Mouse (Mus musculus) heart, postnatal 36 days (tissue): Measurements from ENCODE around the gene Ano1. TPM values are rescaled to one million over a fixed set of nuclear protein-coding genes. Genes with fewer than 3 reads are reported as not detected.

Source experiments
- DNase-seq, 2 experiments: peaks; one replicate each; pipeline ENCODE4 v3.0.0; 2021 to 2022
- intact Hi-C: fragments of 180-260 bp; cut with DNase I; formaldehyde crosslinking; loops from one replicate; pipeline ENCODE4 v1.15.1; 2025
- total RNA-seq, 2 experiments: library from RNA; stranded (reverse); gene quantifications; 2 replicates each; pipeline ENCODE4 v1.2.3; 2021

Ano1 gene
- total RNA-seq, 2 experiments from 2014 or later, result 10.5 to 11.3 TPM

DNA sequence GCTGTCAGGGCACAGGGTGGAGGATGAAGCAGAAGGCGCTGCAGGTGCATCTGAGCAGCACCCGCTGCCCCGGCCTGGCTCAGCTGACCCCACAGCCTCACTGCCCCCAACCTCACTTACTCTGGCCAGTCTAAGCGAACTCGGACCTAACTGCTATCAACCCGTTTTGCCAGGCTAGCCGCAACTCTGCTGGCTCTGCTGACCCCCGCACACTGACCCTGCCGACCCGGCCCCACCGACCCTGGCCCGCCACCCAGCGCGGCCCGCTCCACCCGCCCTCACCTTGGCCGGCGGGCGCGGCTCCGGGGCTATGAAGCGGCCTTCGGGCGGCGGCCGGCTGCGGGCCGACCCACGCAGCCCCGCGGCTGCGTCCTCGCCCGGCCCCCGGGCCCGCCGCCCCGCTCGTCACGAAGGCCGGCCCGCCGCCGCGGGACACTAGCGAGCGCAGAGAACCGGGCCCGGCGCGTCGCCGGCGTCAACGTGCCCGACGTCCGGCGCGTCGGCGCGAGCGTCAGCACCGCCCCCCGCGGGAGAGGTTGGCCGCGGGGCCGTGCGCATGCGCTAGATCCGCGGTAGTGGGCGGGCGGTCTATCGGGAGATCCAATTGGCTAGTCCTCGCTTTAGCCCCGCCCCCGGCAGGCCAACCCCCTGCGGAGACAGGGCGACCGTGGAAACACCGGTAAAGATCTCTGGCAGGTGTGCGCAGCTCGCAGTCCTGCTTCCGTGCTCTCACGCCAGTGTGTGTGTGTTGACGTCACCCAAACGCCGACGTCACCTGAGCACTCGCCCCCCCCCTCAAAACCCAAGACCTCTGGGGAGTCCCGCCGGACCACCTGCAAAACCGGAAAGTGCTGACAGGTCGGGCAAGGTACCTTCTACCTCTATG, 198.3 kb downstream of the Ano1 start, which contains the start of gene Ppfia1:
Ppfia1 (minus strand) TSS at position 493 of the 886 bp plus-strand sequence.
- intact Hi-C loops, result loop anchor here (2.0 kb wide), 1 partner anchor 27 kb away; no protein-coding TSS in a partner anchor
- DNase-seq, result peak; percentile 98

DNA sequence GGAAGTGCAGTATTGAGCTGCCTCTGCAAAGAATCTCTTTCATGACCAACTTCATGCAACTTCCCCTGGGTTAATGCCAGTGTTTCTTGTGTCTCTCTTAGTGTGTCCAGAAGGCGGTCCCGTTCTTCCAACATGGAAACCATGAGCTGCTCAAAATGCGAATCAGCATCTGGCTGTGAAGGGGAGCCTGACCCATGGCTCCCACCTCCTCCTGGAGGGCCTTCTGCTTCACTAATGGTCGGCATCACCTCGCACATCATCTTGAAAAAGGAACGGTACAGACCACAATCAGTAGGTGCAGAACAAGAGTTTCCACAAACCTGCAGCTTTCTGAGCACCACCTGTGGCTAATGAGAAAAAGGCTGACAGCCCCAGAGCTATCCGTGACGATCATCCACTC, 199.5 kb downstream of the Ano1 start:
- no peak for DNase-seq
- intact Hi-C loops, result loop anchor here (2.0 kb wide), 1 partner anchor 29 kb away; no protein-coding TSS in a partner anchor

DNA sequence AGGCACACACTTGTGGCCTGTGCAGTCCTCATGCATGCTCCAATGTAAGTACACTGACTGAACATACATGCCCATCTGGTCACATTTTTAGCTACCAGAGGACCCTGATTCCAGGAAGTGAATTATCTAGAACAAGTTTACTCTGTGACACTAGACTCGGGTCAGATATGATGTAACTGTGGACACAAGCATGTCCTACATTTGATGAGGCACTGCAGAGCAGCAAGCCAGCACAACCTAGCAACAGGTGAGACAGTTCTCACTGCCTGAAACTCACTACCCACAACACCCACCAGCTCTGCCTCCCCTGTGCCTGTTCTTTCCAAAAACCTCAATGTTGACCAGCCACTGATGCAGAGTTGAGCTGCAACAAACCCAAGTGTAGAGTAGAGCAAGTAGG, 201.0 kb downstream of the Ano1 start:
- no peak for DNase-seq
- intact Hi-C loops, result no loop called here

DNA sequence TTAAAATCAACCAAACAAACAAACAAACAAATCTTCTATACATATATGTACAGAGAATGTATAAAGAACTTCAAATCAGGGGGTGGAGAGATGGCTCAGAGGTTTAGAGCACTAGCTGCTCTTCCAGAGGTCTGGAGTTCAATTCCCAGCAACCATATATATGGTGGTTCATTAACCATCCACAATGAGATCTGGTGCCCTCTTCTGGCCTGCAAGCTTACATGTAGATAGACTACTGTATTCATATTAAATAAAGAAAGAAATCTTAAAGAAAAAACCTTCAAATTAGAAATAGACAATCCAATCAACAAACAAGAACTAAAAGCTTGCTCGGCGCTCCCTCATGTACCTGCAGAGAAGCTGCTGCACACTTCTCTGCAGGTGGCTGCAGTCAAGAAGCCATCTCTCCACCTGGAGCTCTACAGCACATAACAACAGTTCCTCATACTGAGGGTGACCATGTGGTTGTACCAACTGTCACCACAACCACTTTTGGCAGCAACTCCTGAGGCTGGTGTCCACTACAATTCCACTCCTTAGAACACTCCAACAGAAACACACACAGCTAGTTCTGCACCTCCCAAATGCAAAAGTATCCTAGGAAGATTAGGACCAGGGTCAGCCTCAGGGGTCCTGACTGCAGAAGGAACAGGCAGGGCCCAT, 201.7 kb downstream of the Ano1 start:
- no peak for DNase-seq
- intact Hi-C loops, result no loop called here

DNA sequence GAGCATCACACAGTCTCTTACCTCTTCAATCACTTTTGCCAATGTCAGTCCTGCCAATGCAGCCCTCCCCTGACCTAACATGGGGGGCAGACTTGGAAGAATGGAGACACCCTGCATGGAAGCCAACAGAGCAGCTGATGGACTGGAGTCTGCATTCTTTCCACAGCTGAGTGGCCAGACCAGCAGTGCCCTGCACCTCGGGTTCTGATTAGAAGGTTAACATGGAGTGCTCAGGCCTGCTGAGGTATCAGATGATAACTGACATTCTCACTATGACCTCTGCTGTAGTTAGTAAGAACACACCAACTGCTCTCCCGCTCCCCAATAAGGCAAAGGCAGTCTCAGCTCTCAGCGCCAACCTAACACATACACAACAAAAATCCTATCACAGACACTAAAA, 206.5 kb downstream of the Ano1 start:
- DNase-seq, result peak; percentile 26 to 49
- intact Hi-C loops, result loop anchor here (1.0 kb wide), 1 partner anchor 33 kb away; no protein-coding TSS in a partner anchor

DNA sequence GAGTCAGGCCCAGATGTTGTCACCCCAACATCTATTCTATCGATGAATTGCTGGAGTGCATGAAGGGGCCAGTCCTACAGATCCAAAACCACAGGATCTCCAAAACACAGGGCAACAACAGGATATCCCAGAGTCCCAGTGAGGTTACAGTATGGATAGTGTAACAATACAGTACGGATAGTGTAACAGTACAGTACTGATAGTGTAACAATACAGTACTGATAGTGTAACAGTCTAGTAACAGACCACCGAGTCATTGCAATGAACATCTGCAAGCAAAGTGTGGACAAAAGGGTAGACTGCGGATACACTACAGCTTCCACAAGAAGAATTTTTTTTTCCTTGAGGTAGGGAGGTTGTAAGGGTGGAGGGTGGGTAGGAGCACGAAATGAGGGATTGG, 210.4 kb downstream of the Ano1 start:
- intact Hi-C loops, result no loop called here

DNA sequence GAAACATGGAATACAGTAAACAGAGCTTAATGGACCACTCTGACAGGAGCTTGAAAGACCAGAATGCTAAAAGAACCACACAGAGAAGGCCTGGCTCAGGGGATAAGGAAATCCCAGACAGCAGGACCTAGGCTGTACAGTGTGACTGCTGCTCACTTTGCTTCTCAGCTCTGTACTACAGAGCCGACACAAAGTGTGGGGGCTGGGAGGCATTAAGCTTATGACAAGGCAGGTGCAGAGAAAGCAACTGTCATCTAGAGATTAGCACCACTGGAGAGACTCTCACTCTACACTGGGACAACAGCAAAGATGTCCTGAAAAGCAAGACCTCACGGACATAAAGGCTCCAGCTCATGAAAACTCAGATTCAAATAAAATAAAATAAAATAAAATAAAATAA, 212.6 kb downstream of the Ano1 start:
- intact Hi-C loops, result no loop called here
- DNase-seq, result no peak

More for the DNA sequence above, 210.4 kb downstream of the Ano1 start:
- DNase-seq, result no peak

Other genes starting within 250 kb of the Ano1 start
- gene Ppfia1, start 198.2 kb downstream of the Ano1 start, total RNA-seq, result 10 to 100 TPM; 39.3 TPM
- 1 to 10 TPM; 8.0 to 9.3 TPM for gene Fadd, start 169.5 kb downstream of the Ano1 start, total RNA-seq
- gene Fgf3, start 86.1 kb upstream of the Ano1 start, total RNA-seq, result not detected
- not detected for gene Fgf4, start 95.4 kb upstream of the Ano1 start, total RNA-seq
- not detected for gene Fgf15, start 144.6 kb upstream of the Ano1 start, total RNA-seq
- 10 to 100 TPM; 13.8 to 15.4 TPM for gene LTO1, start 163.1 kb upstream of the Ano1 start, total RNA-seq
- gene Ccnd1, start 188.0 kb upstream of the Ano1 start, total RNA-seq, result 10 to 100 TPM; 30.6 to 35.2 TPM